Mouse (Mus musculus) heart, adult 2 months (tissue): Measurements from ENCODE around the gene Fgf14. TPM values are rescaled to one million over a fixed set of nuclear protein-coding genes. Genes with fewer than 3 reads are reported as not detected.
A peak's percentile ranks its signal among the peaks of the same experiment; 100 is the strongest.
"Not testable (repeated sequence)": the region's sequence is repeated elsewhere in the genome, so short reads cannot be mapped to it uniquely, and the experiment has no call there.

ENCODE experiments used
- DNase-seq, 2 experiments: peaks; one replicate each; pipeline ENCODE4 v3.0.0; 2021
- H3K27ac ChIP-seq: fragments of 200-600 bp; 2 replicates; pipeline ENCODE4 v1.8.1; 2022
- H3K27me3 ChIP-seq: fragments of 200-500 bp; 2 replicates; pipeline ENCODE4 v1.6.1; 2012; ENCODE audit warnings: mild to moderate bottlenecking, low read length, inconsistent platforms, mixed read lengths; ENCODE audit not compliant: control insufficient read depth, insufficient read depth
- H3K36me3 ChIP-seq: fragments of 200-500 bp; 2 replicates; pipeline ENCODE4 v1.6.1; 2012; ENCODE audit warnings: low read length, inconsistent platforms; ENCODE audit not compliant: control insufficient read depth, insufficient read depth
- H3K4me1 ChIP-seq: fragments of 200-500 bp; 2 replicates; pipeline ENCODE4 v1.6.1; 2011; ENCODE audit warnings: low read length; ENCODE audit not compliant: control insufficient read depth, insufficient read depth
- H3K4me3 ChIP-seq: fragments of 200-600 bp; 2 replicates; pipeline ENCODE4 v1.8.1; 2022
- H3K79me2 ChIP-seq: fragments of 200-500 bp; replicated peaks from 2 replicates; pipeline ENCODE4 v1.6.1; 2012; ENCODE audit warnings: mild to moderate bottlenecking, inconsistent platforms, low read length, moderate library complexity, mixed read lengths; ENCODE audit not compliant: control insufficient read depth, insufficient read depth
- H3K9ac ChIP-seq: fragments of 200-500 bp; 2 replicates; pipeline ENCODE4 v1.6.1; 2012; ENCODE audit warnings: low read depth, mild to moderate bottlenecking, control low read depth, inconsistent platforms, low read length, mixed read lengths
- CTCF ChIP-seq: fragments of 200-600 bp; IDR thresholded peaks from 2 replicates; pipeline ENCODE4 v1.8.1; 2022; ENCODE audit warnings: antibody characterized with exemption, mild to moderate bottlenecking, moderate library complexity
- EP300 ChIP-seq: fragments of 200-500 bp; IDR thresholded peaks from 2 replicates; pipeline ENCODE4 v1.6.1; 2011; ENCODE audit warnings: low read depth, low read length, control low read depth; ENCODE audit not compliant: insufficient read depth
- POLR2A ChIP-seq: fragments of 200-500 bp; IDR thresholded peaks from 2 replicates; pipeline ENCODE4 v1.6.1; 2011; ENCODE audit warnings: mild to moderate bottlenecking, low read depth, low read length, control low read depth; ENCODE audit not compliant: insufficient read depth
- WGBS: fragments of 180-500 bp; shearing (Covaris S2); methylation state at CpG from one replicate; pipeline ENCODE4 v1.1.7; 2018; 5-methylcytosine and 5-hydroxymethylcytosine counted together
- intact Hi-C: fragments of 180-260 bp; cut with DNase I; formaldehyde crosslinking; loops from one replicate; pipeline ENCODE4 v1.15.1; 2025
- polyA plus RNA-seq: library from polyadenylated mRNA; depleted of rRNA; stranded (reverse); fragments of >200 nt; gene quantifications from 2 replicates; pipeline ENCODE4 v1.2.3, GENCODE M21; 2012
- total RNA-seq, 2 experiments: library from RNA; stranded (reverse); gene quantifications; 2 replicates each; pipeline ENCODE4 v1.2.3; 2021

The Fgf14 gene
- total and polyA plus RNA-seq, 3 experiments = 0.45 to 2.3 (median 1.5) TPM

DNA sequence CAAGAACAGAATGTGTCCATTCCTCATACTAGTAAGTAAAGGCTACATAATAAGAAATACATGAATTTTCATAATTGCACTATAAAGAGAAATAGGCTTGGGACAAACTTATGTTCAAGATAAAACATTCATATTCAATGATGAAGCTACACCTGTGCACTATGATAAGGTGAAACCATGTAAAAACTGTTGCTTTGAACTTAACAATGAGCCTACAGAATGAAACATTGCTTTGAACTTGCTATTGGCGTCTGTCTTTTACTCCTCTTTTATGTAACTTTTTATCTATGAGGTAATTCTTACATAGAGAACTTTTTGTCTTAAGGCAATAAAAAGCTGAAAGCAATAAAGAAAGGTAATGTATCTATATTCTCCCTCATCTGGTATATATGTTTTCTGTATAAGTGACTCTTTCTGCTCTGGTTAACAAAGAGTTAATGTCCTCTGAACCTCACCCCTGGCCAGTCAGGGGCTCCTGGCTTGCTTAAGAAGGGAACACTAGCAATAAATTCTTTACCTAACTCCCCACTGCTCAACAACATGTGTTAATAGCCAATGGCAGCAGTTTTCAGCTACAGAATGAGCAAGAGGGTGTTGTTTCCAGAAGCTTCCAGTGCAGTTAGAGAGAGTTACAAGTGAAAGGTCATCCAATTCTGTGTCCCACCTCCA, 569.6 kb downstream of the Fgf14 start:
- no peak overlapping the region for H3K4me3 ChIP-seq
- no peaks in the 10 kb centered on the region for H3K36me3 ChIP-seq
- TF ChIP-seq POLR2A (no peak), EP300 (no peak), CTCF (no peak)
- DNase-seq = no peak
- intact Hi-C loops = no loop called here
- 73% methylated on average over 1 of the region's 1 CpGs for WGBS
- no peak overlapping the region for H3K9ac ChIP-seq
- no peak overlapping the region for H3K27ac ChIP-seq
- H3K27me3 ChIP-seq = no peaks in the 10 kb centered on the region
- H3K4me1 ChIP-seq = no peaks in the 10 kb centered on the region
- H3K79me2 ChIP-seq = no peaks in the 10 kb centered on the region

DNA sequence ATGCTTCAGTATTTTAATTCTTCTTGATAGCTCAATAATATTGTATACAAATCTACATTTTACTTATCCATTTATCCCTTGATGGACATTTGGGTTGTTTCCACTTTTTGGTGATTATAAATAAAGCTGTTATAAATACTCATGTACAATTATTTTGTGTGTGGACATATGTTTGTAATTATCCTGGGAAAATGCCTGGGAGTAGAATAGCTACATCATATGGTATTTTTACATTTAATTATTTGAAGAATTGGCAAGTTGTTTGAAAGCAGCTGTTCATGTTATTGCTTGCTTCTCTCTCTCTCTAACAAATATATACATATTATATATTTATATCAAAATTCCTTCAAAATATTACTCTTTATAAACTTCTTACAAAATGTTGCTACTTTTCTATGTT, 593.8 kb downstream of the Fgf14 start:
- DNase-seq = no peak
- TF ChIP-seq CTCF (no peak), POLR2A (no peak), EP300 (no peak)
- Histone ChIP-seq H3K27me3 (no peaks in the 10 kb centered on the region), H3K79me2 (no peaks in the 10 kb centered on the region), H3K4me3 (no peak overlapping the region), H3K4me1 (no peaks in the 10 kb centered on the region), H3K9ac (no peak overlapping the region), H3K36me3 (no peaks in the 10 kb centered on the region), H3K27ac (no peak overlapping the region)
- intact Hi-C loops = no loop called here

- no peaks in the 10 kb centered on the region for H3K27me3 ChIP-seq
- intact Hi-C loops = no loop called here
- TF ChIP-seq EP300 = no peak
- TF ChIP-seq POLR2A = no peak
- TF ChIP-seq CTCF = no peak
- H3K4me1 ChIP-seq = no peaks in the 10 kb centered on the region
- no peak overlapping the region for H3K9ac ChIP-seq
- 50% methylated on average over 1 of the region's 1 CpGs for WGBS
- no peaks in the 10 kb centered on the region for H3K79me2 ChIP-seq
- no peak overlapping the region for H3K27ac ChIP-seq
- DNase-seq = no peak
- no peak overlapping the region for H3K4me3 ChIP-seq
- no peaks in the 10 kb centered on the region for H3K36me3 ChIP-seq
These were observed 632.9 kb downstream of the Fgf14 start for GRCm38 (mm10) chr14:124044016-124044415.

DNA sequence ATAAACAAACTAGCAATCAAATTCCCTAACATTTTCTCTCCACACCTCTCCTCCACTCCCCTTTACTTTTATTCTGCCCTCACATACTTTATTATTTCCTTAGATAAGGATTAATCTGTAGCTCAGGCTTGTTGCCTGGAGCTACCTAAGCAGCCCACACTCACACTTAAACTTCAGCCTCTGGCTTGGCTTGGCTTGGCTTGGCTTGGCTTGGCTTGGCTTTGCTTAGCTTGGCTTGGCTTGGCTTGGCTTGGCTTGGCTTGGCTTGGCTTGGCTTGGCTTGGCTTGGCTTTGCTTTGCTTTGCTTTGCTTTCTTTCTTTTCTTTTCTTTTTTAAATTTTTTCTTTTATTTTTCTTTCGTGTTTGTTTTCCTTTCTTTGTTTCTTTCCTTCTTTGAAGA, 636.3 kb downstream of the Fgf14 start:
- H3K36me3 ChIP-seq = no peaks in the 10 kb centered on the region
- TF ChIP-seq CTCF = no peak
- TF ChIP-seq POLR2A = no peak
- no peak for TF ChIP-seq EP300
- H3K79me2 ChIP-seq = no peaks in the 10 kb centered on the region
- H3K27ac ChIP-seq = no peak overlapping the region
- no peak overlapping the region for H3K4me3 ChIP-seq
- no peaks in the 10 kb centered on the region for H3K27me3 ChIP-seq
- intact Hi-C loops = no loop called here
- no peak overlapping the region for H3K9ac ChIP-seq
- peak; percentile 13 to 24 for DNase-seq
- H3K4me1 ChIP-seq = no peaks in the 10 kb centered on the region
- WGBS = 56% methylated on average over 1 of the region's 1 CpGs

GRCm38 (mm10) chr14:124037434-124037833, 639.5 kb downstream of the Fgf14 start:
- 67% methylated on average over 4 of the region's 4 CpGs for whole genome bisulfite sequencing
- no peak overlapping the region for H3K4me3 ChIP-seq
- intact Hi-C loops = no loop called here
- no peak overlapping the region for H3K9ac ChIP-seq
- no peaks in the 10 kb centered on the region for H3K27me3 ChIP-seq
- H3K36me3 ChIP-seq = no peaks in the 10 kb centered on the region
- no peaks in the 10 kb centered on the region for H3K4me1 ChIP-seq
- no peak overlapping the region for H3K27ac ChIP-seq
- TF ChIP-seq POLR2A = no peak
- H3K79me2 ChIP-seq = no peaks in the 10 kb centered on the region
- no peak for DNase-seq

GRCm38 (mm10) chr14:124036575-124037205, 640.2 kb downstream of the Fgf14 start:
- 71% methylated on average over 1 of the region's 1 CpGs for WGBS
- intact Hi-C loops = no loop called here
- Histone ChIP-seq H3K79me2 (no peaks in the 10 kb centered on the region), H3K27ac (no peak overlapping the region), H3K27me3 (no peaks in the 10 kb centered on the region), H3K4me3 (no peak overlapping the region), H3K36me3 (no peaks in the 10 kb centered on the region), H3K9ac (no peak overlapping the region), H3K4me1 (no peaks in the 10 kb centered on the region)
- DNase-seq = no peak
- TF ChIP-seq CTCF = no peak
- no peak for TF ChIP-seq EP300
- no peak for TF ChIP-seq POLR2A

GRCm38 (mm10) chr14:124033302-124033701, 643.6 kb downstream of the Fgf14 start:
- H3K36me3 ChIP-seq, H3K9ac ChIP-seq, H3K27me3 ChIP-seq, H3K4me1 ChIP-seq, H3K79me2 ChIP-seq, H3K4me3 ChIP-seq, DNase-seq, H3K27ac ChIP-seq, intact Hi-C loops: not testable (repeated sequence)
- WGBS = 49% methylated on average over 3 of the region's 3 CpGs
